ENCODE assay signal across 7 mouse cellular contexts in the genomic region with DNA sequence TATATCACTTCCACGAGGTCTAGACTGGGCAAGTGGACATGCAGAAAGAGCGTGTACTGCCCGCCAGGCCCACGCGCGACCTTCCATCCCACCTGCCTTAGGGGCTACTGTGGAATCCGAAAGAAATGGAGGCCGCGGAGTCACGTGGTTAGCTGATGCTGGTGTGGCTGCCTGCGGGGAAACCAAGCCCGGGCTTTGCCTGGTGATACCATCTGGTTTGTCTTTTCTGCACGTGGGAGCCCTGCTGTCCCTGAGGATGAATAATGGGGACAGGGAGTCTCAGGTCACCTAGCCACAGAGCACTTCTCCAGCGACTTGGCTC.
A peak's percentile ranks its signal among the peaks of the same experiment; 100 is the strongest.
DNase-seq lines count a peak whose midpoint lies in the region; ATAC-seq and TF ChIP-seq lines count a peak whose summit lies in the region.

No protein-coding gene starts in this region.

- H3K36me3 ChIP-seq in embryonic facial prominence, embryonic 12.5 days: no peaks in the 10 kb centered on the region
- no peaks in the 10 kb centered on the region for H3K36me3 ChIP-seq in hindbrain, embryonic 15.5 days
- no peaks in the 10 kb centered on the region for H3K36me3 ChIP-seq in midbrain, embryonic 15.5 days (replicated peaks)

- intact Hi-C loops in left cerebral cortex, adult 2 months (cut with DNase I): loop anchor here (1.0 to 5.0 kb wide), 5 partner anchors 96 to 406 kb away; partner anchors contain the start of gene Med13l
- intact Hi-C loops in left cerebral cortex, postnatal 4 days (cut with DNase I): loop anchor here (5.0 to 10.0 kb wide), 2 partner anchors 321 to 404 kb away; no protein-coding TSS in a partner anchor

- DNase-seq in left cerebral cortex, adult 2 months (ENCODE audit: extremely low spot score in 1 of 2, low spot score in 2 of 2): no peak
- no peak for DNase-seq in left cerebral cortex, postnatal 4 days
- no peak for DNase-seq in urinary bladder, postnatal 4 days (ENCODE audit: low spot score in 2 of 2)
- DNase-seq in embryo, embryonic 10.5 days (ENCODE audit: low spot score): no peak

- H3K27me3 ChIP-seq in embryonic facial prominence, embryonic 12.5 days: no peaks in the 10 kb centered on the region
- H3K27me3 ChIP-seq in hindbrain, embryonic 15.5 days: no peaks in the 10 kb centered on the region
- H3K27me3 ChIP-seq in midbrain, embryonic 15.5 days (replicated peaks): no peaks in the 10 kb centered on the region

- 0 out of 2 replicates have a peak overlapping the region, but pooled peaks have one; percentile 46 for H3K9ac ChIP-seq in embryonic facial prominence, embryonic 12.5 days
- H3K9ac ChIP-seq in hindbrain, embryonic 15.5 days: no peak overlapping the region
- no peak overlapping the region for H3K9ac ChIP-seq in midbrain, embryonic 15.5 days

- no peak for TF ChIP-seq CTCF in left cerebral cortex, adult 2 months (IDR thresholded peaks at IDR 0.05)

- peak overlapping the region; percentile 82 for H3K27ac ChIP-seq in left cerebral cortex, adult 2 months
- peak overlapping the region; percentile 83; the same call in 1 of the 2 replicates for H3K27ac ChIP-seq in embryonic facial prominence, embryonic 12.5 days
- H3K27ac ChIP-seq in hindbrain, embryonic 15.5 days (replicated peaks): no peak overlapping the region
- no peak overlapping the region for H3K27ac ChIP-seq in midbrain, embryonic 15.5 days

- peak overlapping the region; percentile 66 for H3K4me2 ChIP-seq in embryonic facial prominence, embryonic 12.5 days (replicated peaks)
- H3K4me2 ChIP-seq in hindbrain, embryonic 15.5 days: peak overlapping the region; percentile 81
- peak overlapping the region; percentile 64 for H3K4me2 ChIP-seq in midbrain, embryonic 15.5 days

- WGBS in embryonic facial prominence, embryonic 12.5 days: 16% methylated on average over 14 of the region's 14 CpGs
- 19% methylated on average over 14 of the region's 14 CpGs for WGBS in hindbrain, embryonic 15.5 days
- WGBS in midbrain, embryonic 15.5 days: 20% methylated on average over 14 of the region's 14 CpGs

- H3K4me3 ChIP-seq in left cerebral cortex, adult 2 months: peak overlapping the region; percentile 50
- H3K4me3 ChIP-seq in embryonic facial prominence, embryonic 12.5 days: peak overlapping the region; percentile 36
- peak overlapping the region; percentile 34; the same call in 1 of the 2 replicates for H3K4me3 ChIP-seq in hindbrain, embryonic 15.5 days
- H3K4me3 ChIP-seq in midbrain, embryonic 15.5 days: no peak overlapping the region

- H3K4me1 ChIP-seq in embryonic facial prominence, embryonic 12.5 days: peaks cover 32% of the 10 kb centered on the region
- H3K4me1 ChIP-seq in hindbrain, embryonic 15.5 days (replicated peaks): peaks cover 36% of the 10 kb centered on the region
- peaks cover 28% of the 10 kb centered on the region for H3K4me1 ChIP-seq in midbrain, embryonic 15.5 days

- no peaks in the 10 kb centered on the region for H3K9me3 ChIP-seq in embryonic facial prominence, embryonic 12.5 days
- no peaks in the 10 kb centered on the region for H3K9me3 ChIP-seq in hindbrain, embryonic 15.5 days
- H3K9me3 ChIP-seq in midbrain, embryonic 15.5 days: 0 out of 2 replicates have a peak, but pooled peaks cover 4% of the 10 kb centered on the region

- 0 out of 2 replicates have a peak, but pooled peaks have one; percentile 25 for ATAC-seq in embryonic facial prominence, embryonic 12.5 days (ENCODE audit: insufficient number of reproducible peaks, insufficient read depth, low FRiP score, low TSS enrichment)
- ATAC-seq in hindbrain, embryonic 15.5 days (ENCODE audit: low FRiP score, low read depth): no peak; the same call in 1 of the 2 replicates
- ATAC-seq in midbrain, embryonic 15.5 days (replicated peaks): no peak

Comparison
In these comparisons a context has a peak if more than half of its experiments do, and no peak if none do; other contexts are left out.
1. H3K27ac ChIP-seq: peak in left cerebral cortex, adult 2 months (single experiment) and embryonic facial prominence, embryonic 12.5 days (single experiment); none in hindbrain, embryonic 15.5 days (single experiment) and midbrain, embryonic 15.5 days (single experiment).
2. Peak in every context shown above with its lines, with median percentiles within 50 percentile points of each other: H3K4me2 ChIP-seq.